Mouse (Mus musculus) heart, embryonic 13.5 days (tissue): Measurements from ENCODE around the gene 4921524J17Rik. TPM values are rescaled to one million over a fixed set of nuclear protein-coding genes. Genes with fewer than 3 reads are reported as not detected.

Experiments used
- ATAC-seq: fragments of 200-750 bp; cut with Nextera tagmentation; 2 replicates; pipeline ENCODE4 v1.8.0; 2017; ENCODE audit warnings: moderate TSS enrichment; ENCODE audit not compliant: insufficient number of reproducible peaks, low FRiP score, low TSS enrichment; ENCODE audit errors: extremely low read depth
- H3K27ac ChIP-seq: fragments of 300-500 bp; sonication (generic); replicated peaks from 2 replicates; pipeline ENCODE4 v1.5.1; 2015; ENCODE audit warnings: moderate library complexity, mild to moderate bottlenecking, inconsistent platforms
- H3K27me3 ChIP-seq: fragments of 300-500 bp; sonication (generic); replicated peaks from 2 replicates; pipeline ENCODE4 v1.6.1; 2015; ENCODE audit warnings: mild to moderate bottlenecking, inconsistent platforms
- H3K36me3 ChIP-seq: fragments of 300-500 bp; sonication (generic); 2 replicates; pipeline ENCODE4 v1.6.1; 2015; ENCODE audit warnings: mild to moderate bottlenecking, inconsistent platforms
- H3K4me1 ChIP-seq: fragments of 300-500 bp; sonication (generic); 2 replicates; pipeline ENCODE4 v1.6.1; 2015; ENCODE audit warnings: inconsistent platforms
- H3K4me2 ChIP-seq: fragments of 300-500 bp; sonication (generic); 2 replicates; pipeline ENCODE4 v1.6.1; 2015; ENCODE audit warnings: inconsistent platforms, mild to moderate bottlenecking, moderate library complexity
- H3K4me3 ChIP-seq: fragments of 300-500 bp; sonication (generic); 2 replicates; pipeline ENCODE4 v1.5.1; 2015; ENCODE audit warnings: moderate library complexity, mild to moderate bottlenecking, inconsistent platforms
- H3K9ac ChIP-seq: fragments of 300-500 bp; sonication (generic); 2 replicates; pipeline ENCODE4 v1.6.1; 2015; ENCODE audit warnings: inconsistent platforms, mild to moderate bottlenecking, moderate library complexity
- H3K9me3 ChIP-seq: fragments of 300-500 bp; sonication (generic); 2 replicates; pipeline ENCODE4 v1.6.1; 2016; ENCODE audit warnings: inconsistent platforms
- WGBS: fragments of 180-500 bp; shearing (Covaris S2); methylation state at CpG from one replicate; pipeline ENCODE4 v1.1.7; 2015; ENCODE audit warnings: mixed read lengths; 5-methylcytosine and 5-hydroxymethylcytosine counted together
- polyA plus RNA-seq: library from polyadenylated mRNA; unstranded; fragments of >200 nt; fragmentation: Nextera tagmentation; extraction: Ambion mirVana; gene quantifications from 2 replicates; pipeline ENCODE4 v1.2.1, GENCODE M21; 2015

Gene 4921524J17Rik
- polyA plus RNA-seq: 52.9 and 62.3 TPM in 2 replicates

DNA sequence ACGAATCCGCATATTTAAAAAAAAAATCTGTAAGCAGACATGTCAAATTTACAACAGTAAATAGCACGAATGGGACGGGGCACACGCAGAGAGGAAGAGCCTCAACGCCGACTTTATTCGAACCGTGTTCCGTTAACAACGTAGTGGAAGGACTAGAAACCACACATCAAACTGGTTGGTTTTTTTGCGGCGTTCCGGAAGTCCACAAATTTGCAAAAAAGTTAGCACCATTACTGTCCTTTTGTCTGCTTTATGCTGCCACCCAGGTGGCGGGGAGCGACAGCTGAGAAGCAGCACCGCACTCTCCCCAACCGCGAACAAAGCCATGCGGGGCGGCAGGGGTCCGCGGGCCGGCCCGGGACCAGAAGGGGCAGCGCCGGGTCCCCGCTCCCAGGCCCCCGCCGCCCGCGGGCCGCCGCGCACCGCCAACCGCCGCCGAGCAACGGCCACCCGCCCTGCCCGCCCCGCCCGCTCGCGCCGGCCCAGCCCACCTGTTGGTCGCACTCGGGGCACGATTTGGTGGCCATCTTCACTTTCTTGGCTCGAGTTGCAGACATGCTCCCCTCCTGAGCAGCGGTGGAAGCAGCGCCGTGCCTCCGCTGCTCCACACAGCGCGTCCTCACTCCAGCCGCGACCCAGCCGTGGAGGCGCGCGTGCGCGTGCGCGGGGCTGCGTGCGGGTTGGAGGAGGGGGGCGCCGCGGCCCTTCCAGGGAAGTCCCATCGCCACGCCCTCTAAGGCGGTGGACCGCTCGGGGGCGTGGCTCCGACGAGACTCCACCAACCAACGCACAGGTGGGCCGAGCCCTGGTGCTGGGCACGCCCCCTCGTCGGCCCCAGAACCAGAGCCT lies at the start of gene 4921524J17Rik:
TSS of gene 4921524J17Rik (minus strand) at position 666 of the 849 bp plus-strand sequence.
- H3K9ac ChIP-seq: peak within 1 kb of the TSS; percentile 98
- peak within 1 kb of the TSS; percentile 98 for H3K27ac ChIP-seq
- H3K4me1 ChIP-seq: peaks cover 40% of the 10 kb centered on the region
- no peaks in the 10 kb centered on the region for H3K27me3 ChIP-seq
- H3K4me3 ChIP-seq: peak within 1 kb of the TSS; percentile 84
- H3K9me3 ChIP-seq: no peaks in the 10 kb centered on the region
- WGBS: under 1% methylated on average over 82 of the region's 85 CpGs
- H3K4me2 ChIP-seq: peak within 1 kb of the TSS; percentile 90
- ATAC-seq: peak; percentile 100
- no peaks in the 10 kb centered on the region for H3K36me3 ChIP-seq

DNA sequence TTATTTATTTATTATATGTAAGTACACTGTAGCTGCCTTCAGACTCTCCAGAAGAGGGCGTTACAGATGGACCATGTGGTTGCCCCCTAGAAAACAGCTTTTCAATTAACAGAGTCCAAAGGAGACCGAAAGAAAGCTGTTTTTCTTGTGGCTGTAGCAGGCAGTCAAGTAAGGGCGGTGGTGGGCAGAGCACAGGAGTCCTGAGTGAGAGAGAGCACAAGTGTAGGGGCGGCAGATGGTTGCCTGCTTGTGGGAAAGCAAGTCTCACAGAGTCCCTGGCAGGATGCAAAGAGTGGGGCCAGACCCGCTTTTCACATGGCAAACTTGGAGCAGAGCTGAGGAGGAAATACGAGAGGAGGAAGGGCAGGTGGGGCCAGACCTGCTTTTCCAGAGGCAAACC lies 49.8 kb upstream of the 4921524J17Rik start:
- no peaks in the 10 kb centered on the region for H3K9me3 ChIP-seq
- no peak overlapping the region for H3K4me3 ChIP-seq
- no peaks in the 10 kb centered on the region for H3K36me3 ChIP-seq
- H3K27me3 ChIP-seq: no peaks in the 10 kb centered on the region
- no peaks in the 10 kb centered on the region for H3K4me1 ChIP-seq
- ATAC-seq: no peak
- H3K27ac ChIP-seq: no peak overlapping the region
- H3K4me2 ChIP-seq: no peak overlapping the region; the same call in 1 of the 2 replicates
- 57% methylated on average over 6 of the region's 6 CpGs for WGBS
- no peak overlapping the region for H3K9ac ChIP-seq

DNA sequence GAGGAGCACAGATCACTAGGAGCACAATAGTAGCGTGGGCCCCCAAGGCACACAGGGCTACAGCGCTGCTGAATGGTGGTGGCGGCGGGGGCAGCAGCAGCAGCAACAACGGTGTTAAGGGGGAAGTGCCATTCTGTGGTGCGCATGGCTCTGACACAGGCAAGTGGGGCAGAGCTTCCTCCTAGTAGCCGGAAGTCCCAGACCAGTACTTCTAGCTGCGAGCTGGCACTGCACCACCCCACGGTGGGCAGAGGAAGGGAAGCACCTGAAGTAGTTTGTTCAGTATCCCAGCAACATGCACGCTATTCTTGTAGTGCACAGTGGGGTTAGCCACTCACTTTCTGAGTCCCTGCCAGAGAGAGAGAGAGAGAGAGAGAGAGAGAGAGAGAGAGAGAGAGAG lies 49.3 kb upstream of the 4921524J17Rik start:
- 32% methylated on average over 10 of the region's 10 CpGs for WGBS
- H3K4me1 ChIP-seq: no peaks in the 10 kb centered on the region
- H3K27ac ChIP-seq: no peak overlapping the region
- 0 out of 2 replicates have a peak overlapping the region, but pooled peaks have one; percentile 11 for H3K9ac ChIP-seq
- H3K9me3 ChIP-seq: no peaks in the 10 kb centered on the region
- H3K36me3 ChIP-seq: no peaks in the 10 kb centered on the region
- ATAC-seq: no peak
- H3K4me2 ChIP-seq: peak overlapping the region; percentile 53
- 0 out of 2 replicates have a peak overlapping the region, but pooled peaks have one; percentile 12 for H3K4me3 ChIP-seq
- H3K27me3 ChIP-seq: no peaks in the 10 kb centered on the region

- Histone ChIP-seq H3K4me2 (no peak overlapping the region), H3K4me1 (no peaks in the 10 kb centered on the region), H3K36me3 (no peaks in the 10 kb centered on the region), H3K27me3 (no peaks in the 10 kb centered on the region), H3K9me3 (peaks cover 7% of the 10 kb centered on the region; the same call in 1 of the 2 replicates), H3K4me3 (no peak overlapping the region), H3K27ac (no peak overlapping the region), H3K9ac (no peak overlapping the region)
- WGBS: 61% methylated on average over 2 of the region's 2 CpGs
- no peak for ATAC-seq
These were observed 47.1 kb upstream of the 4921524J17Rik start for GRCm38 (mm10) chr8:85479710-85480109.

GRCm38 (mm10) chr8:85478397-85478796 lies 45.8 kb upstream of the 4921524J17Rik start:
- Histone ChIP-seq H3K4me1 (no peaks in the 10 kb centered on the region), H3K27ac (no peak overlapping the region), H3K27me3 (no peaks in the 10 kb centered on the region), H3K9ac (no peak overlapping the region), H3K9me3 (peaks cover 7% of the 10 kb centered on the region; the same call in 1 of the 2 replicates), H3K4me2 (no peak overlapping the region), H3K36me3 (no peaks in the 10 kb centered on the region), H3K4me3 (no peak overlapping the region)
- no peak for ATAC-seq
- WGBS: 64% methylated on average over 2 of the region's 2 CpGs

DNA sequence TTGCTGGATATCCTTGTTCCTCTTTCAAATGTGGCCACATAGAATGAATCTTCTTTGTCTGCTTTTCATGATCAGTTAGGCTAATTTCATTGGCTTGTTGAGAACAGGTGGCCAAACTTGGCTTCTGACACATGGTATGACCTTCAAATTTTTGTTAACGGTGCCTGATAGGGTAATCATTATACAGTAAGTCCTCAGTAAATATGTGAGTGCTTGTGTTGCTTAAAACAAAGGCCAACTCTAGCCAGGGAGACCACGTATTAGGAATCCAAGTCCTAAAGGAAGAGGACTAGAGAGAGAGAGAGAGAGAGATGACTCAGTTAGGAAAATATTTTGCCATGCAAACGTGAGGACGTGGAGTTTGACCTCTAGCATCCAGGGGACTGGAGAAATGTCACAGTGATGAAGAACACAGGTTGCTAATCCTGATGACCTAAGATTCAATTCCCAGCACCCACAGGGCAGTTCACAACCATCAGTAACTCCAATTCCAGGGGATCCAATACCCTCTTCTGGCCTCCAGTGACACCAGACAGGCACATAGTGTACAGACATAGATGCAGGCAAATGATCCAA lies 44.4 kb upstream of the 4921524J17Rik start:
- Histone ChIP-seq H3K4me2 (no peak overlapping the region), H3K27ac (no peak overlapping the region), H3K27me3 (no peaks in the 10 kb centered on the region), H3K4me1 (no peaks in the 10 kb centered on the region), H3K9me3 (peaks cover 7% of the 10 kb centered on the region; the same call in 1 of the 2 replicates), H3K36me3 (no peaks in the 10 kb centered on the region), H3K9ac (no peak overlapping the region), H3K4me3 (no peak overlapping the region)
- ATAC-seq: no peak
- WGBS: 39% methylated on average over 4 of the region's 4 CpGs

GRCm38 (mm10) chr8:85474924-85475323 lies 42.3 kb upstream of the 4921524J17Rik start:
- ATAC-seq: no peak
- Histone ChIP-seq H3K36me3 (no peaks in the 10 kb centered on the region), H3K4me2 (no peak overlapping the region), H3K9ac (no peak overlapping the region), H3K4me3 (no peak overlapping the region), H3K9me3 (peaks cover 7% of the 10 kb centered on the region; the same call in 1 of the 2 replicates), H3K27ac (no peak overlapping the region), H3K4me1 (no peaks in the 10 kb centered on the region), H3K27me3 (no peaks in the 10 kb centered on the region)
- 69% methylated on average over 3 of the region's 3 CpGs for WGBS

DNA sequence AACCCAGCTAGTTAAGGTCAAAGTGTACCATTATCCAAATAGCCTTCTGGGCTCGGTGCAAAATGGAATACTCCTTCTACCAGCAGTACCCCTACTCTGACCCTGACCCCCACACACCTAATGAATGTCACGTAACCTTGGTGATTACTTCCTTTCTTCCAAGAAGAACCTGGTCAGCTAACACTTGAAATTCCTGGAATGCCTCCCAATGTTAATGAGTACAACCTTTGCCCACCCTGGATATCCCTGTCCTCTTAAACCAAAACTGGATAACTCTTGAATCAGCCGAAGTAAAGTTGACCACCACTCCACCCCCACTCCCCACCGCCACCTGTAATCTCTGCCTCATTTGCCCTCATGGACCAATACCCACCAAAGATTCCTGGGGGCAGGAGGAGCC lies 40.6 kb upstream of the 4921524J17Rik start:
- H3K4me1 ChIP-seq: no peaks in the 10 kb centered on the region
- H3K9ac ChIP-seq: no peak overlapping the region
- H3K4me2 ChIP-seq: no peak overlapping the region
- ATAC-seq: no peak
- H3K27ac ChIP-seq: no peak overlapping the region
- no peaks in the 10 kb centered on the region for H3K36me3 ChIP-seq
- no peak overlapping the region for H3K4me3 ChIP-seq
- no peaks in the 10 kb centered on the region for H3K27me3 ChIP-seq
- WGBS: 74% methylated on average over 4 of the region's 4 CpGs
- H3K9me3 ChIP-seq: peaks cover 7% of the 10 kb centered on the region; the same call in 1 of the 2 replicates

- ATAC-seq: no peak
- H3K27ac ChIP-seq: no peak overlapping the region
- peaks cover 7% of the 10 kb centered on the region; the same call in 1 of the 2 replicates for H3K9me3 ChIP-seq
- no peak overlapping the region for H3K9ac ChIP-seq
- no peak overlapping the region for H3K4me3 ChIP-seq
- no peaks in the 10 kb centered on the region for H3K27me3 ChIP-seq
- WGBS: 65% methylated on average over 6 of the region's 6 CpGs
- H3K4me1 ChIP-seq: no peaks in the 10 kb centered on the region
- H3K36me3 ChIP-seq: no peaks in the 10 kb centered on the region
- H3K4me2 ChIP-seq: no peak overlapping the region
These were observed 40.2 kb upstream of the 4921524J17Rik start for GRCm38 (mm10) chr8:85472800-85473199.

DNA sequence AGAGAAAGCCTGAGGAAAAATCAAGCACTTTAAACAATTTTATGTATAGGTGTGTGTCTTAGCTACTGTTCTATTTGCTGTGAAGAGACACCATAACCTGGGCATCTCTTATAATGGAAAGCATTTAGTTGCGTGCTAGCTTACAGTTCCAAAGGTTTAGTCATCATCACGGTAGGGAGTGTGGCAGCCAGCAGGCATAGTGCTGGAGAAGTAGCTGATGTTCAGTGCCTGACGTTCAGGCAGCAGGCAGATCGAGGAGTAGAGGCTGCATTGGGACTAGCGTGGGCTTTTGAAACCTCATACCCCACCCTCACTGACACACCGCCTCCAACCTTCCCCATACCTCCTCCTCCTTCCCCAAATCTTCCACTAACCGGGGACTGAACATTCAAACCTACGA lies 38.1 kb upstream of the 4921524J17Rik start:
- Histone ChIP-seq H3K36me3 (no peaks in the 10 kb centered on the region), H3K27ac (no peak overlapping the region), H3K27me3 (no peaks in the 10 kb centered on the region), H3K4me1 (no peaks in the 10 kb centered on the region), H3K4me2 (no peak overlapping the region), H3K9ac (no peak overlapping the region), H3K4me3 (no peak overlapping the region), H3K9me3 (peaks cover under 1% of the 10 kb centered on the region; the same call in 1 of the 2 replicates)
- no peak for ATAC-seq
- WGBS: 72% methylated on average over 8 of the region's 8 CpGs

GRCm38 (mm10) chr8:85466056-85466455 lies 33.4 kb upstream of the 4921524J17Rik start:
- Histone ChIP-seq H3K36me3 (no peaks in the 10 kb centered on the region), H3K4me3 (no peak overlapping the region), H3K9ac (no peak overlapping the region), H3K4me2 (no peak overlapping the region), H3K27me3 (no peaks in the 10 kb centered on the region), H3K9me3 (no peaks in the 10 kb centered on the region), H3K4me1 (0 out of 2 replicates have a peak, but pooled peaks cover 2% of the 10 kb centered on the region), H3K27ac (no peak overlapping the region)
- ATAC-seq: no peak
- WGBS: 81% methylated on average over 4 of the region's 4 CpGs
